Mouse (Mus musculus) gastrocnemius, adult 2 months (tissue): ENCODE results near the gene Terf2. TPM values are rescaled to one million over a fixed set of nuclear protein-coding genes. Genes with fewer than 3 reads are reported as not detected.

Source experiments
- DNase-seq: peaks from one replicate; pipeline ENCODE4 v3.0.0; 2022
- H3K27ac ChIP-seq: fragments of 200-600 bp; 2 replicates; pipeline ENCODE4 v1.8.1; 2022; ENCODE audit warnings: mild to moderate bottlenecking
- H3K4me3 ChIP-seq: fragments of 200-600 bp; 2 replicates; pipeline ENCODE4 v1.8.1; 2022; ENCODE audit warnings: mild to moderate bottlenecking, moderate library complexity
- CTCF ChIP-seq: fragments of 200-600 bp; IDR thresholded peaks from 2 replicates; pipeline ENCODE4 v1.8.1; 2022; ENCODE audit warnings: antibody characterized with exemption, mild to moderate bottlenecking, moderate library complexity
- intact Hi-C: fragments of 180-260 bp; cut with DNase I; formaldehyde crosslinking; loops from one replicate; pipeline ENCODE4 v1.15.1; 2025
- total RNA-seq, 2 experiments: library from RNA; stranded (reverse); gene quantifications; 2 replicates each; pipeline ENCODE4 v1.2.3; 2021

Terf2 gene
- total RNA-seq, 2 experiments from 2014 or later = 14.7 to 15.1 TPM

DNA sequence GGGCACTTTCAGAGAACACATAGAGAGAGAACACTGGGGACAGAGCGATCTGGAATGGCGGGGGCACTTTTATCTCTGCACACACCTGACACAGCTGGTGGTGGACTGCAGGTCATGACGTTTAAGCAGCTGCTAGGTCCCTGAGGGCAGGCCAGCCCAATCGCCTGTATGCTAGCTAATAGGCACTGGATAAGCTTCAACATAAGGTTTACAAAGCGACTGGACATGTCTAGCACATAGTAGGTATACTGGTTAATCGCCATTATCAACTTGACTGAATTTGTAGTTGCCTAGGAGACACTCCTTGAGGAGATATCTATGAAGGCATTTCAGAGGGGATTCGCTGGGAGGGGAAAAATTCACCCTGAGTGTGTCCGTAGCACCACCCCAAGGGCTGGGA, 28.0 kb upstream of the Terf2 start:
- H3K27ac ChIP-seq = no peak overlapping the region

DNA sequence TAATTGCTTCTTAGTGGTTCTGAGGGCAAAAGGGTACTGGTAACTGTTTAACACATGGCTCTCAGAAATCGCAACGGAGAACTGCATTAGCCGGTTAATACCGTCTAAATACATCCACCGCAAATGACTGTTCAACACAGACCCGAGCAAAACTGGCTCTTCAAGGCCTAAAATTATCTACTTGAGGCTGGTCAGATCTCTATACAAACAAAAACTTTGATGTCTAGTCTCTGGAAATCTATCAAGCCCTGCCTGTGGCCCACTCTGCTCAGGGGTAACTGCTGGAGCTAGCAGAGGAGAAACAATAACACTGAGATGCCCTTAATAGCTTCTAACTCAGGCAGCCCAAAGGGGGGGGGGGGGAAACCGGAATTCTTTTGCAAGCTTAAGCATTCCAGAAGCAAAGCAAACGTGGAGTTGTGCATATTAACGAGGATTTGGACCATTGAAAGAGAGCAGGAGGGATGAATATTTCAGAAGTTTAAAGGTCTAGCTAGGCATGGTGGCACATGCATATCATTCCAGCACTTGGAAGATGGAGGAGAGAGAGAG, 26.8 kb upstream of the Terf2 start:
- intact Hi-C loops = no loop called here

More for the DNA sequence above, 28.0 kb upstream of the Terf2 start:
- TF ChIP-seq CTCF = no peak
- no peak for DNase-seq
- H3K4me3 ChIP-seq = no peak overlapping the region
- intact Hi-C loops = no loop called here

DNA sequence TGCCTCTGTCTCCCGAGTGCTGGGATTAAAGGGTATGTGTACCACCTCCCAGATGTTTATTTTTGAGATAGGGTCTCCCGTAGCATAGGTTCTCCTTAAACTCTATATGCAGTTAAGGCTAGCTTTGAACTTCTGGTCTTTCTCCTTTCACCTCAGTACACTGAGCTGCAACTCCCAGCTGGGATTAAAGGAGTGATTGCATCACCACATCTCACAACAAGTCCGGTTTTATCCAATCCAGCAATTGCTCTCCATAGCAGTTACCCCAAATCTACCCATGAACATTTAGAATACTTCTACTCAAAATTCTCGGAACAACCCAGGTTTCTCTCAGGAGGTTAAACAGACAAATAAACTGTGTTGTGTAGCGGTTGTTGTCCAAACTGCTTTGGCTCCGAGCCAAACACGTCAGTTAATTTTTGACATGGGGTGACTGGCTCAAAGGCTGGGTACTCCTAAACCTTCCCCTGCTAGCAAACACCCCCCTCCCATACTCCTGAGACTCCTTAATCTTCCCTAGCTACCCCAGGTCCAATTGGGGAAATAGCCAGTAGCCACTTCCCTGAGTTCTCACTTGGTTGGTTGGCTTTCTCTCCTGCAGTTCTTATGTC, 25.4 kb upstream of the Terf2 start:
- H3K27ac ChIP-seq = no peak overlapping the region
- TF ChIP-seq CTCF = no peak
- no peak for DNase-seq
- H3K4me3 ChIP-seq = no peak overlapping the region
- intact Hi-C loops = no loop called here

More for the DNA sequence above, 26.8 kb upstream of the Terf2 start:
- no peak for TF ChIP-seq CTCF
- no peak overlapping the region for H3K27ac ChIP-seq
- DNase-seq = no peak
- no peak overlapping the region for H3K4me3 ChIP-seq

DNA sequence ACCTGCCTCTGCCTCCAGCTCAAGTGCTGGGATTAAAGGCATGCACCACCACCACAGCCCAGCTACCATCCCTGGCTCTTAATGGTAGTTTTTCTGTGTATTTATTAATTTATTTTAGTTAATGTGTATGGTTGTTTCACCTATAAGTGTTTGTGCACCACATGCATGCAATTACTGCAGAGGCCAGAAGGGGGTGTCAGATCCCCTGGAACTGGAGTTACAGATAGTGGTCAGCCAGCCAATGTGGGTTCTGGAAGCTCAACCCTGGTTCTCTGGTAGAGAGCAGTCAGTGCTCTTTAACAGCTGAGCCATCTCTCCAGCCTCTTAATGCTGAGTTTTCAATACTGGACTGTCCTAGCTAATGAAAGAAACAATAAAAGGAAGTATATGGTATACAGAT, 24.5 kb upstream of the Terf2 start:
- Histone ChIP-seq H3K27ac (no peak overlapping the region), H3K4me3 (no peak overlapping the region)
- TF ChIP-seq CTCF = peak; percentile 15; the same call in 1 of the 2 replicates
- DNase-seq = no peak
- intact Hi-C loops = no loop called here

DNA sequence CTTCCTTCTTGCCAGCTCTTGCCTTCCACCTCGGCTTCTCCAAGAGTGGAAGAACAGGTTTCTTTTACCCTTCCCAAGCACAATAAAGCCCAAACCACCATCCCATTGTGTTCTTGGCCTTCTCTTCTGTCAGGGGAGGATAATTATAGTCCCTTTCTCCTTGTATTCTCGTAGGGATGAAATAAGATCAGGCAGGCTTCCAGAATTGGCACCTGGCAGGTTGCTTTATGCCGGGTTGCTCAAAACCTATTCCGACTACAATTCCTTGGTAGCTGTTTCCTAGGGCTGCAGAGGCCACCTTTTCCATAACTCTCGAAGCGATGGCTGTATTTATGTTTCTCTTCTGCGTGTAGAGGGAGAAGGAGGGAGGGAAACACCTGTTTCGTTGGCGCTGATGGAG, 23.1 kb upstream of the Terf2 start:
- Histone ChIP-seq H3K27ac (peak overlapping the region; percentile 90), H3K4me3 (peak overlapping the region; percentile 54)
- DNase-seq = peak; percentile 49
- no peak for TF ChIP-seq CTCF
- intact Hi-C loops = loop anchor here (5.0 kb wide), 1 partner anchor 83 kb away; no protein-coding TSS in a partner anchor

DNA sequence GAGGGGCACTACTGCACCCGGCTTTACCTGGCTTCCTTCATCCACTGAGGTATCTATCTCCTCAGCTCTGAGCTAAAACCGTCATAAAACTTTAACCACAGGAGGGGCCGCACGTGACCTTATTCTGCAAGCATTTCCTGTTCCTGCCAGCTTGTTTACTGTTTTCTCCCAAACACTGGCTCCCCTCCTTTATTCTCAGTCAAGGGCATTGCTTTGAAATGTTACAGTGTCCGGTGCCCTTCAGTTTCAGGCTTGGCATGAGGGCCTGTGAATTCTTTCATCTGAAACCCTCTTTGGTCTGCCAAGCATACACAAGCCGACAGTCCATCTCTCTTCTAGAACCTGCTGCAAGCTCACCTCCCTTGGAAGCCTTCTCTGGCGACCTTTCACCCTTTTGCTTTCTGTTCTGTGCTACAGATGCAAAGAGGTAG, 22.5 kb upstream of the Terf2 start:
- peak; percentile 49 for DNase-seq
- H3K4me3 ChIP-seq = peak overlapping the region; percentile 54
- intact Hi-C loops = loop anchor here (5.0 kb wide), 1 partner anchor 83 kb away; no protein-coding TSS in a partner anchor
- peak overlapping the region; percentile 90 for H3K27ac ChIP-seq
- TF ChIP-seq CTCF = no peak

DNA sequence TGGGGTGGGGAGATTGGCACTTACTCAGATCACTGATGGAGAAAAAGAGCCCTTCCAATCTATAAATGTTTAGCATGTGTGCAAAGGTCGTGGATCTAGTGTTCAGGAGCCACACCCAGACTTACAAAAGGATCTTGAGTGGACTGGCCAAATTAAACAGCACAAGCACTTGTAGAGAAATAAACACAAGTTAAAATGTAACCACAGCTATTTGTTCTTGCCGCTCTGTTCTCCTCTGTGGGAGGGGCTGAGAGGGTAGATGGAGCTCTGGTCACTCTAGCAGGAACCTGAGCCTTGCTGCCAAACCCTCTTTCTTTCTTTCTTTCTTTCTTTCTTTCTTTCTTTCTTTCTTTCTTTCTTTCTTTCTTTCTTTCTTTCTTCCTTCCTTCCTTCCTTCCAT, 20.7 kb upstream of the Terf2 start:
- TF ChIP-seq CTCF = no peak
- intact Hi-C loops = loop anchor here (5.0 kb wide), 1 partner anchor 85 kb away; no protein-coding TSS in a partner anchor
- Histone ChIP-seq H3K27ac (peak overlapping the region; percentile 76), H3K4me3 (no peak overlapping the region)
- DNase-seq = no peak

DNA sequence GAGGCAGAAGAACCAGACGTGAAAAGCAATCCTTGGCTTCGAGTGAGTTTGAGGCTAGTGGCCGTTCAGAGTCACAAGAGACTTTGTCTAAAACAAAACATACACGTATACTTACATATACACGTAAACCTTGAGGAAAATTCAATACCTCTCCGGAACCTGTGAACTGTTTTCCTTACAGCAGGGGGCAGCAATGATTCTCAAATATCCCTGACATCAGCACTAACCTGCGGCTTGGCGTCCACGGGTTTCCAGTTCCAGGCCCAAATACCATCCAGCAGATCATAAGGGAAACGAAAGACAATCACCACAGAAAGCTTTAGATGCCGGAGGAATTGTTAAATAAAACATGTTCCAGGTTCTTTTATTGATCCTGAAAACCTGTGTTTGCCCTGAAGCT, 19.7 kb upstream of the Terf2 start:
- TF ChIP-seq CTCF = peak; percentile 80
- DNase-seq = peak; percentile 85
- peak overlapping the region; percentile 34 for H3K4me3 ChIP-seq
- intact Hi-C loops = loop anchor here (5.0 kb wide), 1 partner anchor 86 kb away; no protein-coding TSS in a partner anchor
- peak overlapping the region; percentile 76 for H3K27ac ChIP-seq

DNA sequence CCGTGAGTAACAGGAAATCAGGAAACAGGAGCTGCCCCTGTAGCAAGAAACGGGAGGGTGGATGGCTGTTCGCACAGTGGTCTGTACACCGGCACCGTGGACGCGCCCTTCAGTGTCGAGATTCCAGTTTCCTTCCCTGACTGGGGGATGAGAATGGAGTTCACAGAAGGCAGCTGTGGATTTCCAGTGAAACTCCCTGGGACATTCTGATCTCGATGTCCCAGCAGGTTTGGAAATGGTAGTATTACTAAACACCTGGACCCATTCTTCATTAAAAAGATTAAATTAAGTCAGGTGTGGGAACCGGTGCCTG, 18.6 kb upstream of the Terf2 start:
- peak overlapping the region; percentile 57 for H3K4me3 ChIP-seq
- TF ChIP-seq CTCF = no peak
- intact Hi-C loops = loop anchor here (1.0 to 5.0 kb wide), 2 partner anchors 87 to 210 kb away; no protein-coding TSS in a partner anchor
- peak overlapping the region; percentile 75 for H3K27ac ChIP-seq
- DNase-seq = peak; percentile 32

DNA sequence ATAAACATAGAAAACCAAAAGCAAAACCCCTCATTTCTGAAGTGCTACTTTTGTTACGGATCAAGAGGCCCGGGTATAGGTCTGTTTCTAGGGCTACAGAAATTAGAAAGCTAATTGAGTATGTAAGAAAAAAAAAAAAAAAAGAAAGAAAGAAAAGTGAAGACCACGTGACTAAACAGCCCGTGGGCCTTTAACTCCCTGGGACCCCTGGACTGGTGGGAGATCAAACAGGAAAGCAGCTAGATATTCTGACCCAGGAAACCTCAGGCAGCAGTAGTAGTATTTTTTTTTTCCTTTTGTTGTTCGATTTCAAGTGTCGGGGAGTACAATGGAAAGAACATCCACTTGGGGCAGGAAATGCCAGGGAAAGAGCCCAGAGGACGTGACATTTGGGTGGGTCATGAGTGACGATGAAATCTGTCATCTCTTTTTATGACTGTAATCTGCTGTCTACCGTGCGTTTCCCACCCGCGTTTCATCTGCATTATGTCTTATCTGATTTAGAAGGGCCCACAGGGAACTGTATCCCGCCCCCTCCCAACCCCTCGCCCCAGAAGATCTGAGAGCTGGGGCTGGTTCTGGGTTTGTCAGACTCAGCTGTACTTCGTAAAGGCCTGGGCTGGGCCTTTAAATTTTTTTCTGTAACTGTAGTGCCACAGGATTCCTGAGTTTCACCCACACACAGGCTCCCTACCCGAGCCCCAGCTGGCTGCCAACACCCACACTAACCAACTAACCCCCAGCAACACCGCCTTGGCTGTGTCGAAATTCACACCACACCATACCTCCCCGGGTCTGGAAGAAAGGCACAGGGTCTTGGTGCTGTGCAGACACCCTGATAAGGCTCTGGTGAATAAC, 18.0 kb upstream of the Terf2 start:
- TF ChIP-seq CTCF = no peak
- peak; percentile 26 for DNase-seq
- intact Hi-C loops = loop anchor here (1.0 to 5.0 kb wide), 2 partner anchors 88 to 211 kb away; no protein-coding TSS in a partner anchor
- H3K4me3 ChIP-seq = peak overlapping the region; percentile 57
- H3K27ac ChIP-seq = peak overlapping the region; percentile 75

DNA sequence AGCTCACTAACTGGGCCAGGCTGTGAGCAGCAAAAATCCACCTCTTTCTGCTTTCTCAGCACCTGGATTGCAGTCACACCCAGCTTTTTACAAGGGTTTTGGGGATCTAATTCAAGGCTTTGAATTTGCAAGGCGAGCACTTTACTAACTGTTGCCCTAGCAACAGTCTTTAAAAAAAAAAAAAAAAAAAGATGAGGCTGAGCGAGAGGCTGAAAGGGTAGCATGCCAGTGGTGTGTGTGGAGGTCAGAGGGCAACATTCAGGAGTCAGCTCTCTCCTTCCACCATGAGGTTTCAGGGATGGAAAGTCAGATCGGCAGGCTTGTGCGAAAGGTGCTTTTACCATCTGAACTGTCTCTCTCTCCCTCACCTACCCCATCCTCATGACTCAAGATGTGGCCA, 16.9 kb upstream of the Terf2 start:
- TF ChIP-seq CTCF = no peak
- DNase-seq = no peak
- intact Hi-C loops = no loop called here
- no peak overlapping the region for H3K27ac ChIP-seq
- no peak overlapping the region for H3K4me3 ChIP-seq

DNA sequence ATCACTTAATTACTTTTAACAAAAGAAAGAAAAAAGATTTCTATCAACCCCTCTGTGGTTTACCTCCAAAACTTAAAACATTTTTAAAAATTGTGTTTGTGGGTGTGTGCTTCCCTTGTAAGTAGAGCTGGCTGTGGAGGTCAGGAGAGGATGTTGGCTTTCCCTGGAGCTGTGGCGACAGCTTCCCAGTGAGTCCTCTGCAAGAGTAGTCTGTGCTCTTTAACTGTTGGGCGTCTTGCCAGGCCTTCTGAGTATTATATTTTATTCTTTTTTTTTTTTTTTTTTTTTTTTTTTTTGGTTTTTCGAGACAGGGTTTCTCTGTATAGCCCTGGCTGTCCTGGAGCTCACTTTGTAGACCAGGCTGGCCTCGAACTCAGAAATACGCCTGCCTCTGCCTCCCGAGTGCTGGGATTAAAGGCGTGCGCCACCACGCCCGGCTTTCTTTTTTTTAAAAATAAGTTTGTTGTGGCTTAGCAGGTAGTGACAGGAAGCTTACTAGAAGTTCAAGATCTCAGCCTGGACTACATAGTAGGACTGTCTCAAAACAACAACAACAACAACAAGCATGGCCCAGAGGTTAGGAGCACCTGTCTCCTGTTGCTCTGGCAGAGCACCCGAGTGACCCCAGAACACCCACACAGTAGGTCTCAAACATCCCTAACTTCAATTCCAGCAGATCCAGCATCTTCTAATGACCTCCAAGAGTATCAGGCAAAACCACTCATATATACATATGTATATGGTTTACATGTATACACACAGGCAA, 15.2 kb upstream of the Terf2 start:
- intact Hi-C loops = no loop called here

More for the DNA sequence above, 15.2 kb upstream of the Terf2 start:
- H3K27ac ChIP-seq = no peak overlapping the region
- DNase-seq = no peak
- no peak overlapping the region for H3K4me3 ChIP-seq
- TF ChIP-seq CTCF = no peak
